Mouse (Mus musculus) heart, embryonic 16.5 days (tissue): ENCODE measurements at regions not wholly inside any gene's neighbourhood (a gene's known extent, or its start where the extent isn't known, plus 50 kb on each side); places are given as distances from the start of the nearest gene placed in this dataset.

Source experiments
- ATAC-seq: fragments of 200-750 bp; cut with Nextera tagmentation; replicated peaks from 2 replicates; pipeline ENCODE4 v1.8.0; 2017; ENCODE audit warnings: moderate number of reproducible peaks; ENCODE audit not compliant: insufficient read depth, low FRiP score; ENCODE audit errors: extremely low read depth
- H3K27ac ChIP-seq: fragments of 300-500 bp; sonication (generic); 2 replicates; pipeline ENCODE4 v1.5.1; 2014; ENCODE audit warnings: mild to moderate bottlenecking, low read length, control low read depth, moderate library complexity
- H3K27me3 ChIP-seq: fragments of 300-500 bp; sonication (generic); 2 replicates; pipeline ENCODE4 v1.6.1; 2014; ENCODE audit warnings: low read length, mixed read lengths; ENCODE audit not compliant: control insufficient read depth, insufficient read depth
- H3K36me3 ChIP-seq: fragments of 300-500 bp; sonication (generic); 2 replicates; pipeline ENCODE4 v1.6.1; 2014; ENCODE audit not compliant: control insufficient read depth, insufficient read depth
- H3K4me1 ChIP-seq: fragments of 300-500 bp; sonication (generic); 2 replicates; pipeline ENCODE4 v1.6.1; 2014; ENCODE audit warnings: low read length, mixed read lengths; ENCODE audit not compliant: control insufficient read depth, insufficient read depth
- H3K4me2 ChIP-seq: fragments of 300-500 bp; sonication (generic); 2 replicates; pipeline ENCODE4 v1.6.1; 2014; ENCODE audit warnings: low read depth, mild to moderate bottlenecking, control low read depth, low read length
- H3K4me3 ChIP-seq: fragments of 300-500 bp; sonication (generic); 2 replicates; pipeline ENCODE4 v1.5.1; 2014; ENCODE audit warnings: mild to moderate bottlenecking, control low read depth, low read length
- H3K9ac ChIP-seq: fragments of 300-500 bp; sonication (generic); 2 replicates; pipeline ENCODE4 v1.6.1; 2014; ENCODE audit warnings: low read length, control low read depth
- H3K9me3 ChIP-seq: fragments of 300-500 bp; sonication (generic); replicated peaks from 2 replicates; pipeline ENCODE4 v1.6.1; 2016; ENCODE audit warnings: low read length; ENCODE audit not compliant: control insufficient read depth
- WGBS: fragments of 180-500 bp; shearing (Covaris S2); extraction: QIAGEN DNeasy Blood & Tissue Kit; methylation state at CpG from one replicate; pipeline ENCODE4 v1.1.7; 2014; 5-methylcytosine and 5-hydroxymethylcytosine counted together

- ATAC-seq, result no peak
- no peaks in the 10 kb centered on the region for H3K36me3 ChIP-seq
- no peak overlapping the region for H3K4me3 ChIP-seq
- no peak overlapping the region for H3K27ac ChIP-seq
- peaks cover 3% of the 10 kb centered on the region; the same call in 1 of the 2 replicates for H3K4me1 ChIP-seq
- 0 out of 2 replicates have a peak, but pooled peaks cover 2% of the 10 kb centered on the region for H3K9me3 ChIP-seq
- H3K4me2 ChIP-seq, result no peak overlapping the region
- no peak overlapping the region for H3K9ac ChIP-seq
- H3K27me3 ChIP-seq, result no peaks in the 10 kb centered on the region
- WGBS, result 33% methylated on average over 5 of the region's 5 CpGs
These were observed 303.5 kb upstream of the Ppp2r3a start for GRCm38 (mm10) chr9:101555011-101555673.

GRCm38 (mm10) chr9:101552789-101553188, 301.2 kb upstream of the Ppp2r3a start:
- Histone ChIP-seq H3K27ac (no peak overlapping the region), H3K27me3 (no peaks in the 10 kb centered on the region), H3K4me1 (peaks cover 3% of the 10 kb centered on the region; the same call in 1 of the 2 replicates), H3K9ac (no peak overlapping the region), H3K4me2 (no peak overlapping the region), H3K4me3 (no peak overlapping the region), H3K9me3 (no peaks in the 10 kb centered on the region), H3K36me3 (no peaks in the 10 kb centered on the region)
- 80% methylated on average over 6 of the region's 6 CpGs for WGBS
- no peak for ATAC-seq

GRCm38 (mm10) chr9:101551256-101551655, 299.7 kb upstream of the Ppp2r3a start:
- H3K27ac ChIP-seq, result no peak overlapping the region
- 51% methylated on average over 3 of the region's 3 CpGs for WGBS
- ATAC-seq, result no peak

GRCm38 (mm10) chr9:101546213-101546832, 294.7 kb upstream of the Ppp2r3a start:
- no peak overlapping the region for H3K4me3 ChIP-seq
- H3K9ac ChIP-seq, result no peak overlapping the region
- 61% methylated on average over 10 of the region's 10 CpGs for WGBS
- no peak overlapping the region for H3K27ac ChIP-seq
- H3K9me3 ChIP-seq, result no peaks in the 10 kb centered on the region
- H3K27me3 ChIP-seq, result no peaks in the 10 kb centered on the region
- H3K4me2 ChIP-seq, result no peak overlapping the region
- no peak for ATAC-seq
- H3K36me3 ChIP-seq, result no peaks in the 10 kb centered on the region
- H3K4me1 ChIP-seq, result no peaks in the 10 kb centered on the region

More at GRCm38 (mm10) chr9:101551256-101551655, 299.7 kb upstream of the Ppp2r3a start:
- H3K4me2 ChIP-seq, result no peak overlapping the region
- H3K36me3 ChIP-seq, result no peaks in the 10 kb centered on the region
- no peak overlapping the region for H3K4me3 ChIP-seq
- no peaks in the 10 kb centered on the region for H3K27me3 ChIP-seq
- no peak overlapping the region for H3K9ac ChIP-seq
- H3K4me1 ChIP-seq, result peaks cover 3% of the 10 kb centered on the region; the same call in 1 of the 2 replicates
- no peaks in the 10 kb centered on the region for H3K9me3 ChIP-seq

- Histone ChIP-seq H3K36me3 (no peaks in the 10 kb centered on the region), H3K4me3 (no peak overlapping the region), H3K9ac (no peak overlapping the region), H3K4me2 (no peak overlapping the region), H3K9me3 (no peaks in the 10 kb centered on the region), H3K27me3 (no peaks in the 10 kb centered on the region), H3K4me1 (peaks cover 3% of the 10 kb centered on the region; the same call in 1 of the 2 replicates), H3K27ac (no peak overlapping the region)
- no peak for ATAC-seq
- WGBS, result 37% methylated on average over 7 of the region's 7 CpGs
These were observed 266.5 kb upstream of the Ppp2r3a start for GRCm38 (mm10) chr9:101518137-101518536.

GRCm38 (mm10) chr9:101510807-101511206, 259.2 kb upstream of the Ppp2r3a start:
- Histone ChIP-seq H3K9me3 (no peaks in the 10 kb centered on the region), H3K4me3 (no peak overlapping the region), H3K4me1 (no peaks in the 10 kb centered on the region), H3K27ac (no peak overlapping the region), H3K9ac (no peak overlapping the region), H3K36me3 (no peaks in the 10 kb centered on the region), H3K27me3 (no peaks in the 10 kb centered on the region), H3K4me2 (no peak overlapping the region)
- ATAC-seq, result no peak
- WGBS, result 75% methylated on average over 3 of the region's 3 CpGs

GRCm38 (mm10) chr9:101509196-101509595, 257.6 kb upstream of the Ppp2r3a start:
- Histone ChIP-seq H3K4me3 (no peak overlapping the region), H3K4me2 (no peak overlapping the region), H3K9me3 (no peaks in the 10 kb centered on the region), H3K27ac (no peak overlapping the region), H3K27me3 (no peaks in the 10 kb centered on the region), H3K36me3 (no peaks in the 10 kb centered on the region), H3K9ac (no peak overlapping the region), H3K4me1 (no peaks in the 10 kb centered on the region)
- ATAC-seq, result no peak
- WGBS, result 79% methylated on average over 9 of the region's 9 CpGs

- H3K27ac ChIP-seq, result no peak overlapping the region
- H3K4me2 ChIP-seq, result no peak overlapping the region
- no peaks in the 10 kb centered on the region for H3K4me1 ChIP-seq
- H3K9ac ChIP-seq, result no peak overlapping the region
- H3K36me3 ChIP-seq, result no peaks in the 10 kb centered on the region
- H3K27me3 ChIP-seq, result no peaks in the 10 kb centered on the region
- no peaks in the 10 kb centered on the region for H3K9me3 ChIP-seq
- 74% methylated on average over 6 of the region's 6 CpGs for WGBS
- ATAC-seq, result no peak
- no peak overlapping the region for H3K4me3 ChIP-seq
These were observed 255.6 kb upstream of the Ppp2r3a start for GRCm38 (mm10) chr9:101507023-101507690.
